Mouse (Mus musculus) liver, embryonic 14.5 days (tissue): ENCODE data around the gene Cd46. TPM values are rescaled to one million over a fixed set of nuclear protein-coding genes. Genes with fewer than 3 reads are reported as not detected.

Experiments
- ATAC-seq: fragments of 200-750 bp; cut with Nextera tagmentation; 2 replicates; pipeline ENCODE4 v1.8.0; 2017; ENCODE audit warnings: moderate number of reproducible peaks, mild to moderate bottlenecking, moderate library complexity; ENCODE audit not compliant: insufficient read depth
- DNase-seq, 3 experiments: peaks; one replicate each; pipeline ENCODE4 v3.0.0-alpha.2; 2012 to 2013; ENCODE audit warnings: low read depth in 3 of 3, low spot score in 3 of 3
- H3K27ac ChIP-seq: fragments of 300-500 bp; sonication (generic); 2 replicates; pipeline ENCODE4 v1.5.1; 2014; ENCODE audit warnings: moderate library complexity, mild to moderate bottlenecking, control low read depth, inconsistent platforms
- H3K27me3 ChIP-seq: fragments of 300-500 bp; sonication (generic); 2 replicates; pipeline ENCODE4 v1.6.1; 2014; ENCODE audit warnings: mild to moderate bottlenecking, low read length, moderate library complexity; ENCODE audit not compliant: control insufficient read depth, insufficient read depth
- H3K36me3 ChIP-seq: fragments of 300-500 bp; sonication (generic); replicated peaks from 2 replicates; pipeline ENCODE4 v1.6.1; 2014; ENCODE audit warnings: low read depth; ENCODE audit not compliant: control insufficient read depth, insufficient read depth
- H3K4me1 ChIP-seq, 2 experiments: fragments of 200-500 bp in 1 of 2; fragments of 300-500 bp in 1 of 2; sonication (generic) in 1 of 2; replicated peaks; 2 replicates each; pipeline ENCODE4 v1.6.1; 2012 to 2014; ENCODE audit warnings: antibody characterized with exemption in 1 of 2, inconsistent platforms in 1 of 2, low read length in 1 of 2; ENCODE audit not compliant: control insufficient read depth in 2 of 2, insufficient read depth in 2 of 2
- H3K4me2 ChIP-seq: fragments of 300-500 bp; sonication (generic); 2 replicates; pipeline ENCODE4 v1.6.1; 2014; ENCODE audit warnings: low read depth, mild to moderate bottlenecking, control low read depth, moderate library complexity
- H3K4me3 ChIP-seq, 2 experiments: fragments of 200-500 bp in 1 of 2; fragments of 300-500 bp in 1 of 2; sonication (generic) in 1 of 2; 2 replicates each; pipeline ENCODE4 v1.5.1; 2012 to 2014; ENCODE audit warnings: low read depth in 2 of 2, low read length in 2 of 2, mild to moderate bottlenecking in 2 of 2, control low read depth in 1 of 2, inconsistent platforms in 1 of 2, moderate library complexity in 1 of 2; ENCODE audit not compliant: insufficient read depth in 1 of 2
- H3K9ac ChIP-seq: fragments of 300-500 bp; sonication (generic); replicated peaks from 2 replicates; pipeline ENCODE4 v1.6.1; 2014; ENCODE audit warnings: mild to moderate bottlenecking, control low read depth, moderate library complexity
- H3K9me3 ChIP-seq: fragments of 300-500 bp; sonication (generic); 2 replicates; pipeline ENCODE4 v1.6.1; 2016; ENCODE audit warnings: low read length, mixed read lengths; ENCODE audit not compliant: control insufficient read depth
- CTCF ChIP-seq: IDR thresholded peaks from 2 replicates; pipeline ENCODE4 v1.5.1; 2016; ENCODE audit warnings: antibody characterized with exemption, low read depth, control low read depth
- EP300 ChIP-seq: IDR thresholded peaks from 2 replicates; pipeline ENCODE4 v1.6.1; 2016; ENCODE audit warnings: antibody characterized with exemption, low read depth
- WGBS: fragments of 180-500 bp; shearing (Covaris S2); extraction: QIAGEN DNeasy Blood & Tissue Kit; methylation state at CpG from one replicate; pipeline ENCODE4 v1.1.7; 2014; ENCODE audit not compliant: insufficient replicate concordance; 5-methylcytosine and 5-hydroxymethylcytosine counted together
- polyA plus RNA-seq, 2 experiments: library from polyadenylated mRNA; depleted of rRNA in 1 of 2; stranded (reverse) in 1 of 2; unstranded in 1 of 2; fragments of >200 nt; fragmentation: Nextera tagmentation in 1 of 2; extraction: Ambion mirVana in 1 of 2; gene quantifications; 2 replicates each; pipeline versions ENCODE4 v1.2.1 to v1.2.3; 2012 to 2014

The Cd46 gene
- polyA plus RNA-seq, 2 experiments, result 0.93 to 1.5 TPM

DNA sequence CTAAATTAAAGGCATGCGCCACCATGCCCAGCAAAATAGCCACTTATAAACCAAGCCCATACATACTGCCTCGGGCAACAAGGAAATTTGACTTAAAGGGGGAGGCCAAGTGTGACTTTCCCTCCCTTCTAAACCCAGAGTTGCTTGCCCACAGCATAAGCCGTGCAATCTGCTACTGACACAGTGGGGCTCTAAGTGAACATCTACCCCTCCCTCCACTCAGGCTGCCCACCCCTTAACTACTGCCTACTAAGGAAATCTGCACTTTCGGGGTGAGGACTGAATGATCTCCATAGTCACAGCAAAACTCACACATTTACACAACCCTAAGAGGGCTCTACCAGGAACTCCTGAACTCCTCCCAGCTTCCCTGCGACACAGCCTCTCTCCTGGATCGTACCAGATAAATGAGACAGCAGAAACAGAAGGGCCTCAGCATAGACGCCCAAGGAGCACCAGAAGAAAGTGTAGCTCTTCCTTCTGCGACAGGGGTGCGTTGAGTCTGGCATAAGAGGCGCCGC, 290 bp downstream of the Cd46 start:
- peak; percentile 96 for ATAC-seq
- TF ChIP-seq EP300 (peak; percentile 55; the same call in 1 of the 2 replicates), CTCF (no peak)
- 9% methylated on average over 11 of the region's 11 CpGs for WGBS

DNA sequence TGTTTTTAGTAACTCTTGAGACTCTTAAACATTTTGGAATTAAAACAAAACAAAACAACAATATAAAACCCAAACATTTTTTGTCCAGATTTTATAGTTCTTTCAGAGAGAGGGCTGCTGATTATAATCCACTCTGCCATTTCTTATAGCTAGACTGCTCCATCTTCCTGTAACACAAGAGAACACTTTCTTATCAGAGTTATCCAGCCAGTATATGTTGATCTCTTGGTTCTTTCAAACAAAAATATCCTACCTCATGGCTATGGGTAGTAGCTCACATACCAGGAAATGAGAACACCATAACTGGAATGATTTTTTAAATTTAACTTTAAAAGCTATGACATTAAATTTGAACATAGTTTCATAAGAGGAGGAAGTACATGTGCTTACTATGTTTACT, 9.9 kb downstream of the Cd46 start:
- no peak overlapping the region for H3K4me2 ChIP-seq
- H3K9ac ChIP-seq, result no peak overlapping the region
- DNase-seq (no peak), ATAC-seq (peak; percentile 46; the same call in 1 of the 2 replicates)
- H3K27me3 ChIP-seq, result no peaks in the 10 kb centered on the region
- no peaks in the 10 kb centered on the region for H3K9me3 ChIP-seq
- no peak overlapping the region for H3K27ac ChIP-seq
- no peak overlapping the region for H3K4me3 ChIP-seq
- H3K36me3 ChIP-seq, result no peaks in the 10 kb centered on the region
- TF ChIP-seq CTCF, result no peak
- TF ChIP-seq EP300, result no peak
- no peaks in the 10 kb centered on the region for H3K4me1 ChIP-seq

More for the DNA sequence above, 290 bp downstream of the Cd46 start:
- DNase-seq, result peak; percentile 79 to 91 (median 83)
- H3K36me3 ChIP-seq, result peaks cover 8% of the 10 kb centered on the region; the same call in 1 of the 2 replicates
- no peaks in the 10 kb centered on the region for H3K9me3 ChIP-seq
- peak overlapping the region; percentile 89 for H3K9ac ChIP-seq
- H3K4me2 ChIP-seq, result peak overlapping the region; percentile 90
- peaks cover 34 to 35% of the 10 kb centered on the region in 2 experiments for H3K4me1 ChIP-seq
- H3K27ac ChIP-seq, result peak overlapping the region; percentile 98
- no peaks in the 10 kb centered on the region for H3K27me3 ChIP-seq
- peak overlapping the region; percentile 72 to 79 for H3K4me3 ChIP-seq

DNA sequence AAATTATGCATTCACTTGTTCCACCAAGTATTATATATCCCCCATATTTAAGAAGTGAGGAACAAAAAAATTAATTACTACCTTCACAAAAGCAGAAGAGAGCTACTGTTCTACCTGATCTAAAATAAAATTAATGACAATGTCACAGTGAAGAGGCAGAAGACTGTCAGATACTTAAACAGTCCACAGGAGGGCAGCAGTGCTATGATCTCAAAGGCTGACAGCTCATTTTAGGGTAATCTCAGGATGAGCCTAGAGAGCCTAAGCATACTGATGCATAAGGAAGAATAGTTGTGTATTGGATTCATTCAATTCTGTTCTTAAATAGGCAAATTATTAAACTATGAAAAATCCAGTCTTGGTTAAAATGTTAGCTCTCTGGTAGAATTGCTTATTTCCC, 51.6 kb downstream of the Cd46 start:
- TF ChIP-seq CTCF (peak; percentile 71), EP300 (no peak)
- ATAC-seq, result peak; percentile 59
- no peak overlapping the region for H3K4me2 ChIP-seq

DNA sequence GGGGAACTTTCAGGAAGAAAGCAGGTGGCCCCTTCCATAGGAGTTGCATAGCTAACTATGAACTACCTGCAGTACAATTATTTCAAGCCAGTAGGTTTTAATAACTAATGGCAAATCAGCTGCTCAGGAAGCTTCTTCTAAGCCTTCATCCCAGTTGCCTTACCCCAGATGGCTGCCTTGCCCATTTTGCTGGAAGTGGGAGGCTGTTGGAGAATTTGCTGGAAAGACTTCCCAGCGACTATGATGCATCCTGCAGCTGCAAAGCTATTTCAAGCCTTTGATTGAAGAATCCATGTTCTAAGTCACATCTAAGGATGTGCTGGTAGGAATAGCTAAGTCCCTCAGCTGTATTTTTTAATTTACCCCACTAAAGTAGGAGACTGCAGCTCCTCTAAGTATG, 53.7 kb downstream of the Cd46 start:
- WGBS, result 46% methylated on average over 1 of the region's 1 CpGs
- no peak for TF ChIP-seq CTCF
- no peak for TF ChIP-seq EP300
- H3K9ac ChIP-seq, result no peak overlapping the region
- ATAC-seq (no peak), DNase-seq (no peak)
- no peaks in the 10 kb centered on the region for H3K4me1 ChIP-seq
- H3K27me3 ChIP-seq, result no peaks in the 10 kb centered on the region
- H3K4me3 ChIP-seq, result no peak overlapping the region
- no peaks in the 10 kb centered on the region for H3K9me3 ChIP-seq
- H3K36me3 ChIP-seq, result no peaks in the 10 kb centered on the region
- H3K4me2 ChIP-seq, result no peak overlapping the region
- H3K27ac ChIP-seq, result no peak overlapping the region

More for the DNA sequence above, 51.6 kb downstream of the Cd46 start:
- Histone ChIP-seq H3K9me3 (no peaks in the 10 kb centered on the region), H3K9ac (no peak overlapping the region), H3K27ac (no peak overlapping the region), H3K4me3 (no peak overlapping the region), H3K36me3 (no peaks in the 10 kb centered on the region), H3K27me3 (no peaks in the 10 kb centered on the region), H3K4me1 (no peaks in the 10 kb centered on the region)
- DNase-seq, result peak; percentile 34 to 52 (median 40)

DNA sequence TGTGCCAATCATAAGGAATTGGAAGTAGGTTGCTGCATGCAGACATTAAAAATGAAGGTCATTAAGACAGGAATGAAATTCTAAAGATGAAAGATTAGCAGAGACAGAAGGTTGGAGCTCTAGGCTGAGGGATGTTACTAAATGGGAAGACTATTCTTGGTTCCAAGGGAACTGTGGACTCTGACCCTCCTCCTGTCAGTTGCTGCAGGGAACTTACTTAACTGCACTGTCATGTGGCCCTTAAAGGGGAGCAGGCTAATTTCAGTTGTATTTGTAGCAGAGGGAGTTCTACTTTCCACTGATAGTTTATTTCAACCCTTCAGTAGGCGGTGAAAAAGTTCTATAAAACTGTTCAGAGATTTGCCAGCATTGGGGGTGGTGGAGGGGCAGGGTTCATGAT, 54.1 kb downstream of the Cd46 start:
- ATAC-seq, result no peak
- no peaks in the 10 kb centered on the region for H3K27me3 ChIP-seq
- no peaks in the 10 kb centered on the region for H3K36me3 ChIP-seq
- 67% methylated on average over 1 of the region's 1 CpGs for WGBS
- peaks cover 0 to 3% of the 10 kb centered on the region in 2 experiments; a peak in 1 of 4 replicates for H3K4me1 ChIP-seq
- DNase-seq, result no peak
- no peak overlapping the region for H3K4me3 ChIP-seq
- no peak overlapping the region for H3K9ac ChIP-seq
- H3K9me3 ChIP-seq, result no peaks in the 10 kb centered on the region
- no peak for TF ChIP-seq CTCF
- TF ChIP-seq EP300, result no peak
- no peak overlapping the region for H3K27ac ChIP-seq
- H3K4me2 ChIP-seq, result no peak overlapping the region
